Mouse (Mus musculus): Measurements from ENCODE around the gene Unc13d. TPM values are rescaled to one million over a fixed set of nuclear protein-coding genes. Genes with fewer than 3 reads are reported as not detected.

Gene Unc13d
- polyA plus RNA-seq, 1 experiment: 0.97 TPM

GRCm38 (mm10) chr11:116107777-116108285, 30.1 kb upstream of the Unc13d start:
- no peak for TF ChIP-seq POLR2A (IDR thresholded peaks at IDR 0.05; ENCODE audit: borderline replicate concordance, extremely low read depth, insufficient read depth, insufficient read length, poor library complexity, severe bottlenecking)
- no peak for TF ChIP-seq CTCF (IDR thresholded peaks at IDR 0.05; ENCODE audit: borderline replicate concordance, extremely low read depth, insufficient read depth, insufficient read length)
- DNase-seq (ENCODE audit: low read depth): no peak

GRCm38 (mm10) chr11:116106963-116107776, 29.4 kb upstream of the Unc13d start:
- TF ChIP-seq CTCF (IDR thresholded peaks at IDR 0.05; ENCODE audit: borderline replicate concordance, extremely low read depth, insufficient read depth, insufficient read length) (0 out of 2 replicates have a peak, but pooled peaks have one; percentile 0), POLR2A (IDR thresholded peaks at IDR 0.05; ENCODE audit: borderline replicate concordance, extremely low read depth, insufficient read depth, insufficient read length, poor library complexity, severe bottlenecking) (no peak)
- DNase-seq (ENCODE audit: low read depth): no peak

GRCm38 (mm10) chr11:116106154-116106962, 28.6 kb upstream of the Unc13d start:
- no peak for TF ChIP-seq CTCF (IDR thresholded peaks at IDR 0.05; ENCODE audit: borderline replicate concordance, extremely low read depth, insufficient read depth, insufficient read length)
- TF ChIP-seq POLR2A (IDR thresholded peaks at IDR 0.05; ENCODE audit: borderline replicate concordance, extremely low read depth, insufficient read depth, insufficient read length, poor library complexity, severe bottlenecking): no peak
- DNase-seq (ENCODE audit: low read depth): no peak

- no peak for DNase-seq (ENCODE audit: low read depth)
- TF ChIP-seq CTCF (IDR thresholded peaks at IDR 0.05; ENCODE audit: borderline replicate concordance, extremely low read depth, insufficient read depth, insufficient read length) (no peak), POLR2A (IDR thresholded peaks at IDR 0.05; ENCODE audit: borderline replicate concordance, extremely low read depth, insufficient read depth, insufficient read length, poor library complexity, severe bottlenecking) (no peak)
These were observed 27.3 kb upstream of the Unc13d start for GRCm38 (mm10) chr11:116105065-116105464.

GRCm38 (mm10) chr11:116104006-116104646, 26.4 kb upstream of the Unc13d start:
- DNase-seq (ENCODE audit: low read depth): peak; percentile 47
- no peak for TF ChIP-seq CTCF (IDR thresholded peaks at IDR 0.05; ENCODE audit: borderline replicate concordance, extremely low read depth, insufficient read depth, insufficient read length)

GRCm38 (mm10) chr11:116103572-116103971, 25.8 kb upstream of the Unc13d start:
- TF ChIP-seq CTCF (IDR thresholded peaks at IDR 0.05; ENCODE audit: borderline replicate concordance, extremely low read depth, insufficient read depth, insufficient read length) (no peak), POLR2A (IDR thresholded peaks at IDR 0.05; ENCODE audit: borderline replicate concordance, extremely low read depth, insufficient read depth, insufficient read length, poor library complexity, severe bottlenecking) (no peak)

GRCm38 (mm10) chr11:116102472-116102871, 24.7 kb upstream of the Unc13d start:
- peak; percentile 73 for DNase-seq (ENCODE audit: low read depth)
- TF ChIP-seq POLR2A (IDR thresholded peaks at IDR 0.05; ENCODE audit: borderline replicate concordance, extremely low read depth, insufficient read depth, insufficient read length, poor library complexity, severe bottlenecking) (no peak), CTCF (IDR thresholded peaks at IDR 0.05; ENCODE audit: borderline replicate concordance, extremely low read depth, insufficient read depth, insufficient read length) (no peak)

More at GRCm38 (mm10) chr11:116103572-116103971, 25.8 kb upstream of the Unc13d start:
- DNase-seq (ENCODE audit: low read depth): no peak

GRCm38 (mm10) chr11:116101931-116102381, 24.2 kb upstream of the Unc13d start:
- TF ChIP-seq CTCF (IDR thresholded peaks at IDR 0.05; ENCODE audit: borderline replicate concordance, extremely low read depth, insufficient read depth, insufficient read length) (no peak), POLR2A (IDR thresholded peaks at IDR 0.05; ENCODE audit: borderline replicate concordance, extremely low read depth, insufficient read depth, insufficient read length, poor library complexity, severe bottlenecking) (no peak)
- peak; percentile 92 for DNase-seq (ENCODE audit: low read depth)

GRCm38 (mm10) chr11:116100839-116101238, 23.1 kb upstream of the Unc13d start:
- no peak for DNase-seq (ENCODE audit: low read depth)

GRCm38 (mm10) chr11:116100385-116100784, 22.6 kb upstream of the Unc13d start:
- no peak for TF ChIP-seq CTCF (IDR thresholded peaks at IDR 0.05; ENCODE audit: borderline replicate concordance, extremely low read depth, insufficient read depth, insufficient read length)
- TF ChIP-seq POLR2A (IDR thresholded peaks at IDR 0.05; ENCODE audit: borderline replicate concordance, extremely low read depth, insufficient read depth, insufficient read length, poor library complexity, severe bottlenecking): no peak
- DNase-seq (ENCODE audit: low read depth): no peak

More at GRCm38 (mm10) chr11:116100839-116101238, 23.1 kb upstream of the Unc13d start:
- TF ChIP-seq POLR2A (IDR thresholded peaks at IDR 0.05; ENCODE audit: borderline replicate concordance, extremely low read depth, insufficient read depth, insufficient read length, poor library complexity, severe bottlenecking) (no peak), CTCF (IDR thresholded peaks at IDR 0.05; ENCODE audit: borderline replicate concordance, extremely low read depth, insufficient read depth, insufficient read length) (no peak)

- no peak for TF ChIP-seq CTCF (IDR thresholded peaks at IDR 0.05; ENCODE audit: borderline replicate concordance, extremely low read depth, insufficient read depth, insufficient read length)
- TF ChIP-seq POLR2A (IDR thresholded peaks at IDR 0.05; ENCODE audit: borderline replicate concordance, extremely low read depth, insufficient read depth, insufficient read length, poor library complexity, severe bottlenecking): no peak
- no peak for DNase-seq (ENCODE audit: low read depth)
These were observed 21.7 kb upstream of the Unc13d start for GRCm38 (mm10) chr11:116099462-116099861.
